Mouse (Mus musculus) thymus, adult 2 months (tissue): Measurements from ENCODE around the gene Pdcd1.

Experiments
- CTCF ChIP-seq: fragments of 200-500 bp; IDR thresholded peaks from 2 replicates; pipeline ENCODE4 v1.5.1; 2012; ENCODE audit warnings: mild to moderate bottlenecking, control low read depth, low read length, moderate library complexity, borderline replicate concordance; ENCODE audit not compliant: control insufficient read depth, poor library complexity, insufficient read depth; ENCODE audit errors: extremely low read depth
- POLR2A ChIP-seq: fragments of 200-500 bp; IDR thresholded peaks from 2 replicates; pipeline ENCODE4 v1.6.1; 2012; ENCODE audit warnings: mild to moderate bottlenecking, low read length, control low read depth, moderate library complexity; ENCODE audit not compliant: control insufficient read depth, poor library complexity, insufficient read depth; ENCODE audit errors: extremely low read depth

DNA sequence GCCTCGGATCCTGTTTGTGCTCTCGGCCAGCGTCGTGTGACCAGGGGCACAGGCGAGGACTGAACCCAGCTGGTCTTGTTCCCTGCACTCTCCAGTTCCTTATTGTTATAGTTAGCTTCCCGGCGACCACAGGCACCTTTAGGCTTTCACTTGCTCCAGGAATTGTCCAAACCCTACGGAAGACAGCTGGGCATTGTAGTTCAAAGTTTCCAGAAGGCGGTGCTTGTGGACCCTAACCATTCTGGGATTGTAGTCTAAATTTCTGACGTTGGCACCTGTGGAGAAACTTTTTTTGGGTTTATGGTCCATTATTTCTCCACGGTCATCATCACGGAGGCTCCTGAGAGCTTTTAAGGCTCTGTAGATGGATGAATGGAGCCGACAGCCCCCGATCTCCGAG lies 28.4 kb upstream of the Pdcd1 start:
- TF ChIP-seq CTCF (no peak), POLR2A (no peak)
